Mouse (Mus musculus) kidney, adult 18-20 months (tissue): ENCODE results near the gene Frs3.

ENCODE experiments used
- DNase-seq: peaks from one replicate; pipeline ENCODE4 v3.0.0; 2021

The Frs3 gene

GRCm38 (mm10) chr17:47737271-47738065 lies 48.6 kb downstream of the Frs3 start:
- DNase-seq, result peak; percentile 94

- peak; percentile 80 for DNase-seq
Measured at GRCm38 (mm10) chr17:47738066-47738878, 49.4 kb downstream of the Frs3 start.

GRCm38 (mm10) chr17:47738879-47739798 lies 50.3 kb downstream of the Frs3 start:
- peak; percentile 31 for DNase-seq

GRCm38 (mm10) chr17:47740186-47740585 lies 51.4 kb downstream of the Frs3 start:
- DNase-seq, result no peak

- DNase-seq, result no peak
Measured at GRCm38 (mm10) chr17:47742991-47743734, 54.3 kb downstream of the Frs3 start.

GRCm38 (mm10) chr17:47744086-47744485 lies 55.3 kb downstream of the Frs3 start:
- DNase-seq, result no peak

- DNase-seq, result no peak
Measured at GRCm38 (mm10) chr17:47744746-47745368, 56.0 kb downstream of the Frs3 start.

GRCm38 (mm10) chr17:47748791-47749553 lies 60.1 kb downstream of the Frs3 start:
- DNase-seq, result peak; percentile 51

GRCm38 (mm10) chr17:47749626-47750025 lies 60.8 kb downstream of the Frs3 start:
- DNase-seq, result no peak

- DNase-seq, result no peak
Measured at GRCm38 (mm10) chr17:47750101-47750500, 61.3 kb downstream of the Frs3 start.

GRCm38 (mm10) chr17:47751811-47752210 lies 63.0 kb downstream of the Frs3 start:
- DNase-seq, result no peak

- DNase-seq, result no peak
Measured at GRCm38 (mm10) chr17:47753130-47753775, 64.4 kb downstream of the Frs3 start.
